Mouse (Mus musculus): ENCODE measurements around the gene App.

The App gene

DNA sequence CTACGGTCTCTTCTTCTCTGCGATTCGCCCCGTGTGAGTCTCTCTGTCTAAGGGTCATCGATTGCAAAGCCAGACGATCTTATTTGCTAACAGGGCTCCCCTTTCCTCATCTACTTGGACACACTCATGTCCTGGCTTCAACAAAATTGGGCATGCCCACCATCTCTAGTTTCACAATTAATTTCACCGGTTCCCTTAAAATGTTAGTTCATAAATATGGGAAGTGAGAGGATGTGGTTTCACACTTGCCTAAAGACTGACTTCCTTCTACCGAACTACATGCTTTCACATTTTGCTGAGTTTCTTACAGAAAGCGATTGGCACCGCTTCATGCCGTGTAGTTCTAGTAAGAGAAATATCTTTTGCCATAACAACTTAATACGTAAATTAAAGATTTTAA is 101.8 kb downstream of the App start:
- DNase-seq, result no peak

DNA sequence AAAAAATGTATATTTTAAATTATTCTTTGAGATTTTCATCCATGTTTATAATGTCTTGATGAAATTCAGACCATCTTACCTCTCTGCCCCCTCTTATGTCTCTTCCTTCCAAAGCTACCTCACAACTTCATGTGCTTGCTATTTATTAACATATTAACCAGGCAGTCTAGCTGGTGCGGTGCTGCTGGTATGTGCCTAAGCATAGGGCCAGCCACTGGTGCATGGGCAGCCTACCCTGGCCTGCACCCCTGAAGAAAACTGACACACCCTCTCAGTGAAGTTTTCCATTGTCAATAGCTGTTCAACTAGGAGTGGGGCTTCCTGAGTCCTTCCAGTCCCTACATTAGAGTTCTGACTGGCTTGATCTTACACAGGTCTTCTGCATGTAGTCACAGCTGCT is 102.3 kb downstream of the App start:
- DNase-seq, result no peak

DNA sequence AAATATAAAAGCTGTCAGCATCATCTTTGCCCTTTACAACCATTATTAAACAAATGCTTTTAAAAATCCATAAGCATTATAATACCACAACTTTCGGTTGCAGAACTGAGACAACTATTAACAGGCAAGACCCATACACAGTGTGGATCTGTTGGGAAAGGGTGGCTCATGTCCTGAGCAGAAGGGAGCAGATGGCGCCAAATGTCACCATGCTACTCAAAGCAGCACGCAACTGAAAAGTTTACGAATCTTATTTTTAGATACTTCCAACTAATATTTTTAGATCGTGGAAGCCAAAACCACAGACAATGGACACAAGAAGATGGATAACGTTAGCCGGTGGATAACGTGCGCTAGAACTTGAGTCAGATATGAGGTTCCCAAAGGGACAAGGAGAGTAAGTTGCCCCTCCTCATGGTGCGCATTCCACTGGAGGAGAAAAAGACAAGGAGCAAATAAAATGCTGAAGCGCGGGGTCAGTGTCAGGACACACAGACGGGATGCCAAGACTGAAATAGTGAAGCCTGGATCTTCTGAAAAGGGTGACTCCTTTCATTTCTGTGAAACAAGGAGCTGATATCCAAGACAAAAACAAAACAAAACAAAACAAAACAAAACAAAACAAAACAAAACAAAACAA is 106.2 kb downstream of the App start:
- no peak for DNase-seq

DNA sequence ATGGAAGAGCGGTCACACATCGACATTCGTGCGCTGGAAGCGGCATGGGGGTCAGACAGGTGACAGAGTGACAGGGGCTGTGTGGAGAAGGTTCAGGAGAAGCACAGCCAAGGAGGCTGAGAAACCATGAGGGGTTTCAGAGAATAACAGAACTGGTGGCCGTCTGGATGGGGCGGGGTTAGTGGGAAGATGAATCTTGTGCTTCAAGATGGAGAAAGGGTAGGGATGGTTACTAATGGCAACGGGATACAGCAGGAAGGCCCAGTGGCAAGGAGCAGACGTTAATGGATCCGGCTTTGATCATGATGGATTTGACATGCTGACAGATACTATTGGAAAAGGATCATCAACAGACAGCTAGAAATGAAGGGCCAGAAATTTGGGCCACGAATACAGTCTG is 107.3 kb downstream of the App start:
- no peak for DNase-seq

DNA sequence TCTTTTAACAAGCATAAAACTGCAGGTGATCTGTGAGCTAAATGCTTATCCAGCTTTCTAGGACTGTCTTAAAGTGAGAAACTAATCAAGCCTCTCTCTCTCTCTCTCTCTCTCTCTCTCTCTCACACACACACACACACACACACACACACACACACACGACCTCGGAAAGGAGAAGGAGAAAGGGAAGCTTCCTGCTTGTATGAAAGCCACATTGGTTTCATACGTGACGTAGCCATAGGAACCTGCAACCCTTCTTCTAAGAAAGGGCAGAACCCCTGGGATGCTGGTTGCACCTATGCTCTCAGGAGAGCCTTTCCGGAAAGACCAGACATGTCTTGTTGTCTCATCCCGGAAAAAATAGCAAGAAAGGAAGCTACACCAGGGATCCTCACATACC is 108.8 kb downstream of the App start:
- no peak for DNase-seq

DNA sequence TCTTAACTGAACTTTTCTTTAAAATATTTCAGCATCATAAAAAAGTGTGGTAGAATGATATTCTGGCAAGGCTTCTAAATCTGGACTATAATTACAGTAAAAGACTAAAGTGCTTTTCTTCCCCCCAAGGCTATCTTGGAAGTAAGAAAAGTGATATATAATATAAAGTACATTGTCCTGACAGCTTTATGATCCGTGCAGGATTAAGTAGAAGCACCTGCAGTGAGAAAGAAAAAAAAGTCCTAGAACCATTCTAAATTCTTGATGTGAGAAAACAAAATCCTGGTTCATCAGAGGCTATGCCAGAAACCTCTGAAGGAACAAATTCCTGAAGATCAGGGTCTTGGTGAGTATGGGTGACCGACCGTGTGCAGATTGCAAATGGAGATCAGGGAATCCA is 110.8 kb downstream of the App start:
- DNase-seq, result no peak

DNA sequence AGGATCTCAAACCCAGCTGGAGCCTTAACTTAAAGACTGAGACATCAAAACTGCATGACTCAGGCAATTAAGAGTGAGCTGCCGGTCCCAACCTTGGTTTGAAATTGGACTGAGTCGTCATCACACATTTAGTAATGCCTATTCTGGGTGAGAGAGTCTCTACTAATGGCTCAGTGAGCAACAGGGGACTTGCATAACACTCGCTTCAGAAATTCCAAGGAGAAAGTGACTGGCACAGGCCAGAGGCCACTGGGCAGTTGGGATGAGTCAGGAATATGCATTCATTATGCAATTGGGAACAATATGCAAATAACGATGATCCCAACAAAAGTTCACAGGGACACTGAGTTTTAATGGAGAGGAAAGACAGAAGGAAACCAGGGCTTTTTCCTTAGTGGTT is 111.8 kb downstream of the App start:
- DNase-seq, result no peak

DNA sequence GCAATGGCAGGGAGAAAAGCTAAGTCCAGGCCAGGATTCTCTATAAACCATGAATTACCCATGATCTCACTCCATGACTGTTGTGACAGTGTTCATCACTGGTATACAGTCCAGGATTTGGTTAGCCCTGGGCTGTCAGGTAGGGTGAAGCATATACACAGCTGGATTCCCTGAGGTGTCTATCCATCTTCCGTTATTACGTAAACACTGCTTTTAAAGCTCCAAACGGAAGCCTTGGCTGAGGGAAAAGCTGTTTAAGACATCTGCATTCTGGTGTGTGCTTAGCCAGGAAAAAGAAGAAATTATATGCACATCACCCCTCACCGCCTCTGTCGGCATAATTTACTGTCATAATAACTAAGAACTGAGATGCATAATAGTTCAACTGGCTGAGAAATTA is 115.4 kb downstream of the App start:
- no peak for DNase-seq

DNA sequence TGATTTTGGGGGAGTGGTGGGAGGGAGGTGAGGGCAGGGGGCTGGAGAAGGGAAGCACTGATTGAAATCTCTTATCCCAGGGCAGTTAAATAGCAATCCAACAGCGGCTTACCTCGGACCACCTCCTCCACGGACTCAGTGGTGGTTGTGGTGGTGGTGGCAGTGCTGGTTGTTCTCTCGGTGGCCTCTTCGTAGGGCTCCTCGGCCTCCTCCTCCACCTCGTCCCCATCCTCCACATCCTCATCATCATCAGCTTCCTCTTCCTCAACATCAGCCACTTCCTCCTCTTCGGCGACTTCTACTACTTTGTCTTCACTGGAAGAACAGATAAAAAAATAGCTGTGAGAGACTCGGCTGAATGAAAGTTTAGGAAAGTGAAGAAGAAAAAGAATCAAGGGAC is 117.4 kb downstream of the App start:
- DNase-seq, result no peak

DNA sequence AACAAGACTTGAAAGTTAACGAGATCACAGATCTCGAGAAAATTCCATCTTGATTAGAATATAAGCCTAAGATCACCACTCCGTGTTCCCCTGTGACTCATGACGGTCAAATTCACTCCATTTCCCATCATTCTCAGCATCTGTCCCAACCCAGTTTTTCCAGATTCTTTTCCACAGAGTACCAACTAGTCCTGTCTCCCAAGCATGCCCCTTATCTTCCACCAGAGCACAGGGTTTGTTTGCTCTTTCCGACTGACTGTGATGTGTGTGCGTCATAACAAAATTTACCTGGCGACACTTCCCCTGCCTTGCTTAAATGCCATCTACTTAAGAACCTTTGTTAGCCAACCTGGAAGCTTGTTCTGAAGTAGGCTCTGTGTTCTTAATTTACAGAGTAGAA is 119.6 kb downstream of the App start:
- no peak for DNase-seq

DNA sequence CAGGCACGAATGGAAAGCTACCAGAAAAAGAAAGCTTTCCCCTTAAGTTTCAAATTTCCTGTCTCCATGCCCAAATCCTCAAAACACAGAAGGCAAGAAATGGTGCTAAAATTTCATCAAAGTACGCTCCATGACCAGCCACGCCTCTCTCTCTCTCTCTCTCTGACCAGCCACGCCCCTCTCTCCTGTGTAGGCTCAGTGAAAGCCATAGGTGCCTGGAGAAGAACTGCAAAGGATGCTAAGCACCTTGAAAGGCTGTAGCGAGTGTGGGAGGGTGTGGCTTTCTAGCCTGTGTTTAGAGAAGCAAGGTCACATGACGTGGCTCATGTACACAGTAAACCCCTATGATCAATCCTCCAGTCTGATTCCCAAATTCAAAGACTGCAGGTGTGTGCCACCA is 126.3 kb downstream of the App start:
- DNase-seq, result no peak

DNA sequence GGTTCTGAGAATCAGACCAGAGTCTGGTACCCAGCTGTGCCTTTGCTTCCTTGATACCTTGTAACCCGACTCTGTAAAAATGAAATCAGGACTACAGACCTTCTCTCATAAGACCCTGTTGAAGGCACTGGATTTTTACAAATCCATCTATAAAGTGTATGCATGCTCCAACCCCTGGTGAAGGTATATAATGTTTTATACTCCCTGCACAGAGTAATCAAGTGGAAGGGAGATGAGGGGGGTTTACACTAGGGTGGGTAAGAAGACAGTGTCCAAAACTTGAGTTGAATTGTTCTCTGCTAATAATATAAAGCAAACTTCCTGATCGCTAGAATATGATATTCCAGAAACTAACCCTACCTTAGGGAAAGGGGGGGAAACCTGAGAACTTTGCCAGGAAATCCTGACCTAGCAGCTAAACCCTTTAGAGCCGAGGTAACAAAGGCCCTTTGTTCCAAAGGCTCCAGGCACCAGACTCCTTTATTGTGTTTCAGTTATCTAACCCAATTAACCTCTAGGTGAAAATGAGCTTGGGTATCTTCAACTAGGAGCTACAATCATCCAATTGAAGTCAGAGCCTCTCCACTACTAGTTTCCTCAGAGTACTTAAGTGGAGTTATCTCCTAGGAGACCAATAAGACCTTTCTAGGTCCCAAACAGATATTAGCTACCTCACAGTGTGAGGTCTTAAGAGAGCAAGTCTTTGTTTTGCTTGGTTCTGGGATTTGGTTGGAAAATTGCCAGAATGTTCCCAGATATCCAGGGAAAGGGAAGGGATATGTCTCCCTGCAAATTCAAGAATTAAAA is 132.2 kb downstream of the App start:
- DNase-seq, result no peak

DNA sequence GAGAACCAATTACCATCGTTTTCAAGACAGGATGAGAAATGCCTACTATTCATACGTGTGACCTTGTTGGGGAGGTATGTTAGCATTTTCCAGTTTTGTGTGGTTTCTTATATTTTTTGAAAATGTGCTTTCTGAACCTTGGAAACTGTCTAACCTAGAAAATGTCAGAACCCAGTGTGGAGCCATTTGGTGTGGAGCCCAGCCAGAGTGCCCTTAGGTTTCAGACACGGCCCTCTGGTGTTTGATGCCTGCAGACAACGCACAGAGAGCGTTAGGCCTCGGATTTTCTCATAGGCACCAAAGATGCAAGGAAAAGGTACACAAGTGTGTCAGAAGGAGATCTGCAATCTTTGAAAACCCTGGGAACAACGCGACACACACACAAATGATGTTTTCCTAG is 134.8 kb downstream of the App start:
- DNase-seq, result no peak

DNA sequence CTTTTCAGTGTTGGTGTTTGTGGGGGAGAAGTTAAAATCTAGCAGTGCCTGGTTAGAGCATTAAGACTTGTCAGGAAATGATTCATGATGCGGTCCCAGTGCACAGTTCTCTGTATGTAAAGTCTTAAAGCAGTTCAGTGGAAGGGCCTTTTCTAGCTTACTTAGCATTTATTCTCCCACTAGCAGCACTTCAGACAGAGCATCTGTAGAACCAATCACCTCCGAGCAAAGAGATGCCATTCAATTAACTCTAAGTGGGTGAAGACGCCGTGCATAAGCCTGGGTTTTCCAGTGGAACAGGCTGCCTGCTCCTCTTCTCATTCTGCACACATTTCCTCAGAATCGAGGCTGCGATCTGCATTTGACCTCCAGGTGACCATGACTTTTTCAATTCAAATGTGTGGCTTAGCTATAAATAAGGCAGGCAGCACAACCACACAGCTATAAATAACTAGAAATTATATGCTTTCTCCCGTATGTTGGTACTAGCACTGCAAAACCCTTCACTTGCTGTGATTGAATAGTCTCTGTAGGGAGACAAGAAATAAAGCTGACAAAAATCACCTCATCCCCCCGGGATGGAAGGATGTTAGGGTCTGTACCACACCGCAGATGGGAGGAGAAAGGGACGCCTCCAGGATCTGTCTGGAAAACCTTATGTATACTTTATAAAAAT is 135.5 kb downstream of the App start:
- no peak for DNase-seq

DNA sequence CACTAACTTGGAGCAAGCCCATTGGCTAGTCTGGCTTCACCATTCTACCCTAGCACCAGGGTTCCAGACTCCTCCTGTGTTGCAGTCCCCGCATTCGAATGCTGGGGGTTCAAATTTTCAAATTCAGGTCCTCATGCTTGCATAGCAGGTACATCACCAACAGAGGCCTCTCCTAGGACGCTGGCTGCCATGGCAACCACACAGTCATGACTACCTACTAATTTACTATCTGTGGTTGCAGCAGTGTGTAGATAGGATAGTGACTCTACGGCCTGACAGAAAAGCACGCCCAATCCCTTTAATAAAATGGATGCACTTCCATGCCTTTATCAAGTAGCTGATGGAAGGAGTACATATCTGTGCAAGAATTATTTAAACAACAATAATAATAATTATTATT is 137.8 kb downstream of the App start:
- DNase-seq, result no peak

DNA sequence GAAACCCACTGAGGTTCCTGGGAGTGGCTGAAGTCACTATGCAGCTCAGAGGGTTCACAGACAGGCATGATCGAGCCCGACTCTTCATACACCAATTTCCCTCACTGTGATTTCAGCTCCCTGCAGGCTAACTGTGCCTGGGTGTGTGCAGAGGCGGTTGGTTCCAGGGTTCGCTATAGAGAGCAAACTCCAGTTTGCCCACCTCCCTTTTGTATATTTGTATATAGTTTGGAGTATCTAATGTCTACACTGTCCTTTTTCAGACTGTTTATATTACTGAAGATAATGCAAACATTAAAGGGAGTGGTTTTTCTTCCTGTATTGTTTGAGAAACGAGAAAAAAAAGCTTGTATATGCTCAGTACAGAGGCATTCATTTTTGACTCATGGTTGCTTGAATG is 139.8 kb downstream of the App start:
- no peak for DNase-seq

DNA sequence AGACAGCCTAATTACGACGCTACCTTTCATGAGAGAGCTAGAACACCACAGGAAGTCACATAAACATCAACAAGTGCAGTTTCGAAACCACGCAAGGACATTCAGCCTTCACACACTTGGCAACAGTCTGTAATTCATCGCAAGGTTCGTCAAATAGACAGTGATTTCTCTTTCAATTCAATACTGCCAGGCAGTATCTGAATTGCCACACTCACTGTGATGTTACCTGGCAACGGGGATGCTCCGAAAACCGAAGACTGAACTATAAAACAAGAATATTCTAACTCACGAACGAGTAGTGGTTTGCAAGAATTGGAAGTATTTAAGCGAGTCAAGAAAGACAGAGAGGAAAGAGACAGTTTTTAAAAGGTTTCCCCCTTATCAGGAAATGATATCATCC is 142.8 kb downstream of the App start:
- no peak for DNase-seq

DNA sequence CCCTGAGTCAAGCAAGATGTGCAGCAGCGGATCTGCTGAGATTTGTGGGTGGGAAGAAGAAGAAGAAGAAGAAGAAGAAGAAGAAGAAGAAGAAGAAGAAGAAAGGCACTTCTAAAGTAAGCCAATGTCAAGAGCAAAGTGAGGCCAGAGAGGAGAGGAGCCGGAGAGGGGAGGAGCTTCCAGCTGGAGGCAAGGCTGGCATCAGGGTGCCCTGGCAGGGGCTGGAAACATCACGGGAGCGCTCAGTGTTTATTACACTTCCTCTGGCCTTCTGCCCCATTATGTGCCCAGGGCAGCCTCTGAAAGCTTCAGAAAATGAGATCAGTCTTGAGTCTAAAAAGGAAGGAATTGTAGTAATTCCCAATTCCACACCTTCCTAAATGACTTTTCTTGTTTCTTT is 145.2 kb downstream of the App start:
- no peak for DNase-seq

DNA sequence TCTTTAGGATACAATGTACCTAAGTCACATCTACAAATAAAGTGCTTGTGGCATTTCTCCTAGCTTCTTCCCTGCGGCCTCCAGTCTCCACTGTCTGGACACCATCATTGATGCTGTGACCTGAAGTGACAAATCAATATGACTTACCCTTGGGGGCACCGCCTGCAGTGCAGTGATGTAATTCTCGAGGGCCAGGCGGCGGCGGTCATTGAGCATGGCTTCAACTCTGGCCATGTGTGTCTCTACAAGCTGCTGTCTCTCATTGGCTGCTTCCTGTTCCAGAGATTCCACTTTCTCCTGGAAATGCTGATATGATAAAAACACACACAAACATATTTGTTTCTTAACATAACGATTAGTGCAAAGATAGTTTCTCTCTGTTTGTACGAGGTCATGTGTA is 148.9 kb downstream of the App start:
- no peak for DNase-seq

DNA sequence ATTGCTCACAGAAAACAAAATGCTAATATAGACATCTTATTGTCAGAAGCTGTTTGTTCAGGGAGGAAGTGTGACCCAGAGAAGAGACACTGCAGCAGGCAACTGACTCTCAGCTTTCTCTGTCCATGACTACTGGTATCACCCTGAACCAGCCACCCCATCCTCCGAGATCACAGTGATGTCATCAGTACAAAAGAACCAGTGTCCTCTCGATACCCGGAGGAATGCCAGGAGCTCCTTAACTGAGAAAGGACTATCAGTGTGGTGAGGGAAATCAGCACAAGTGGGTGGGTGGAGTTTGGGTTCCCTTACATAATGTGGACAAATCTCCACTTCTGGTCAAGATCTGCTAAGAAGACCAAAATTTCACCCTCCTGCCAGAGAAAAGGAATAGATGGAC is 150.5 kb downstream of the App start:
- DNase-seq, result no peak

DNA sequence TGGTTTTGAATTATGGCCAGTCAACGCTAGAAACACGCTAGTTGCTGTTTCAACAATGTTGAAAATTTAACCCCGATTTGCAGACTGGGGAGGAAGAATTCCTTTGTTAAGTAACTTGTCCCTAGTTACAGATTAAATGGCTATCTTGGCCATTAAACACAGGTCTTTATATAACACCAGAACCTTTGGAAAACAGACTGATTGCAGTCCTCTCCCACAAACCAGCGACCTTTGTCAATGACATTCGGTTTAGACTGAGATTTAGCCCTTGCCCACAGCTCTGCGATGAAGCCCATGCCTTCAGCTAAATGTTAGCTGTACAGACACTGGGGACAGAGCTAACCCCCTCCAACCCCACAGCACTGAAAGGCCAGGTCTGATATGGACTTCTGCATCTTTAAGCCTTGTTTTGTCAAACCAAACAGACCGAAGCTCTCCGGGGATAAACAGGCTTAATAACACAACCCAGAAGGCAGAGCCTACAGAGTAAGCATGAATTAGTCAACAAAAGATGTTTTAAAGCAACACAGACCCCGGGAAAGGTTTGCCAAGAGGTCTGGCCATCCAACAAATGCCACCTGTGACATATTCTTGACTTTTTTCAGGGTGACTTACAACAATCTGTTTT is 152.8 kb downstream of the App start:
- no peak for DNase-seq

DNA sequence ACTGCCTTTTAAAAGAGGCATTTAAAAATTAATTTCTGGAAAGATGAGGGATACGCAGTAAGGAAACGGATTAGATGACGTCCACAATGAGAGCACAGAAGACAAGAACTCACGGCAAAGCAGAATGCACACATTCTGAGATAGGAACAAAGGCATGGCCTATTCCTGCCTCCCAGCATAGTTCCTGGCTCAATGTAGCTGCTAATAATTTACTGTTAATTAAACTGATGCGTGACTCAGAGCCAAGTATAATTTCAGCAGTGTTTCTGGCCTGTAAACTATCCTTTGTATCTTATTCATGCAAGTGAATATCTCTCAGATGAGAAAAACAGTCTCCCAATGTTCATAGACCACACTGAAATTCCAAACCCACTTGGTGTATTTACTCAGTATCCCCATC is 154.3 kb downstream of the App start:
- DNase-seq, result no peak

DNA sequence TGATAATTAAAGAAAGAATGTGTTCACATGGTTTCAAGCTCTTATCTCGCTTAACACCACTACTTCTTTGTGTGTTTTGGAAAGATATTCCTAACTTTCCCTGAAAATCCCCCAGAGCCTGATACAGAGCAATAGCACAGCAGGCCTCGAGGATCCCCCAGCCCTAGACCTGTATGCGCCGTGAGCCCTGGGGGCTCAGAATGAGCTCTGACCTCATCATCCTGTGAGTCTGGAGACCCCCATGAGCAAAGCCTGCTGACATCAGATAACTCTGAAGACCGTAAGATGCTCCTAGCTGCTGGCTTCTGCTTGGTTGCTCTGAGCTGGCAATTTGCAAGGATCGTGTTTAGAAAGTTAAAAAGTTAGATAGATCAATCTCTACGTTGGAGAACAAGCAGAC is 155.7 kb downstream of the App start:
- no peak for DNase-seq

DNA sequence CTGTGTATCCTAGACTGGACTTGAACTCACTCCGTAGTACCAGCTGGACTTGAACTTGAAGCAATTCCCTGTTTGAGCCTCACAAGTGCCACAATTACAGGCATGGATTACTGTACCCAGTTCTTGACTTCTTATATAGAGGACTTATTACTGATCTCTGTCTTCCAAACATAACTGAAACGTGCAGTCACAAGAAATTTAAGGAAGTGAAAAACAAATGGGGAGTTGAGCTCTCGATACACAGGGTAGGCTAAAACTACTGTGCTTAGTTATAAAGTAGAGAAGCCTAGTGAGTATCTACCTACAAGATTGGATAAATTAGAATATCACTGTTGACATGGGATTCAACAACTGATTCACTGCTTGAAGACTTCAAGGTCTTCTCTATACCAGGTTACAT is 160.9 kb downstream of the App start:
- no peak for DNase-seq

Measured in thymus, postnatal 25 days (tissue).